Comparison of ENCODE assay signal across 8 mouse cellular contexts in genomic region chrX:41400058-41400904, GRCm38 (mm10). TPM values are rescaled to one million over a fixed set of nuclear protein-coding genes. Genes with fewer than 3 reads are reported as not detected.
DNase-seq lines count a peak whose midpoint lies in the region; ATAC-seq and TF ChIP-seq lines count a peak whose summit lies in the region.

Gria3 (plus strand) TSS chrX:41400854.

- no peak for TF ChIP-seq CTCF in bone marrow macrophage, adult 2 months (IDR thresholded peaks at IDR 0.05; ENCODE audit: low read depth, low read length)

- ATAC-seq in kidney, embryonic 14.5 days (ENCODE audit: low FRiP score, low TSS enrichment) = peak; percentile 93
- ATAC-seq in granulocyte monocyte progenitor cell, adult 5-6 weeks (replicated peaks; ENCODE audit: poor library complexity, severe bottlenecking) = peak; percentile 73

- no peak for TF ChIP-seq POLR2A in bone marrow macrophage, adult 2 months (IDR thresholded peaks at IDR 0.05; ENCODE audit: borderline replicate concordance, low read depth, low read length)

- H3K27ac ChIP-seq in kidney, embryonic 14.5 days (ENCODE audit: low read depth, low read length) = no peak within 1 kb of the TSS
- no peak within 1 kb of the TSS for H3K27ac ChIP-seq in bone marrow macrophage, adult 2 months (ENCODE audit: insufficient read depth, low read depth, low read length)

- H3K9ac ChIP-seq in kidney, embryonic 14.5 days (ENCODE audit: low read depth, low read length) = peak within 1 kb of the TSS; percentile 47; the same call in 1 of the 2 replicates

- H3K9me3 ChIP-seq in kidney, embryonic 14.5 days (ENCODE audit: control insufficient read depth, low read length) = no peaks in the 10 kb centered on the region

- 25% methylated on average over 21 of the region's 21 CpGs for WGBS in kidney, embryonic 14.5 days

- H3K36me3 ChIP-seq in kidney, embryonic 14.5 days (ENCODE audit: control insufficient read depth, insufficient read depth, low read length) = no peaks in the 10 kb centered on the region

- H3K4me3 ChIP-seq in kidney, embryonic 14.5 days (ENCODE audit: low read length) = peak within 1 kb of the TSS; percentile 46
- H3K4me3 ChIP-seq in bone marrow macrophage, adult 2 months (ENCODE audit: insufficient read depth, low read length) = peak within 1 kb of the TSS; percentile 25

- DNase-seq in kidney, adult 9 months = no peak
- peak; percentile 42 for DNase-seq in layer of hippocampus, adult 9-11 months
- DNase-seq in lung, postnatal 10 days = peak; percentile 2
- peak; percentile 16 for DNase-seq in right cerebral cortex, postnatal 4 days
- DNase-seq in adipocyte (ENCODE audit: low spot score) = no peak

- no peaks in the 10 kb centered on the region for H3K27me3 ChIP-seq in kidney, embryonic 14.5 days (ENCODE audit: control insufficient read depth, insufficient read depth, low read length)

- peak within 1 kb of the TSS; percentile 63 for H3K4me2 ChIP-seq in kidney, embryonic 14.5 days (replicated peaks; ENCODE audit: low read depth, low read length)

- H3K4me1 ChIP-seq in kidney, embryonic 14.5 days (ENCODE audit: control insufficient read depth, insufficient read depth, low read length) = no peaks in the 10 kb centered on the region
- H3K4me1 ChIP-seq in bone marrow macrophage, adult 2 months (ENCODE audit: control insufficient read depth, insufficient read depth, low read length) = no peaks in the 10 kb centered on the region

RNA-seq across cellular contexts. Expression of gene Gria3, which starts in this region (rescaled TPM):
- 5.1 and 7.1 TPM in 2 replicates for polyA plus RNA-seq in kidney, embryonic 14.5 days (2014; fragmentation: Nextera tagmentation; extraction: Ambion mirVana)
- polyA plus RNA-seq in bone marrow macrophage, adult 2 months (2012; ENCODE audit: insufficient read depth, insufficient read length, missing spikeins) = 0.36 and 0.39 TPM in 2 replicates
- total RNA-seq in granulocyte monocyte progenitor cell, adult 5-6 weeks (2014; fragmentation: Nextera tagmentation) = 139 and 142 TPM in 2 replicates
- 60.8 and 76.8 TPM in 2 replicates for total RNA-seq in granulocyte monocyte progenitor cell, adult 5-6 weeks (2017)

Comparison
In these comparisons a context has a peak if more than half of its experiments do, and no peak if none do; other contexts are left out.
1. DNase-seq: peak in layer of hippocampus, adult 9-11 months (single experiment), lung, postnatal 10 days (single experiment) and right cerebral cortex, postnatal 4 days (single experiment); none in kidney, adult 9 months (single experiment) and adipocyte (single experiment).